Comparison of ENCODE assay signal across 19 mouse cellular contexts in genomic region chr6:17681810-17682209, GRCm38 (mm10). TPM values are rescaled to one million over a fixed set of nuclear protein-coding genes. Genes with fewer than 3 reads are reported as not detected.
DNase-seq lines count a peak whose midpoint lies in the region; ATAC-seq and TF ChIP-seq lines count a peak whose summit lies in the region.
"Had no signal": no experiment of that assay in that cellular context is flagged by ENCODE, and none has a peak within 500 bp of the region (broad histone marks: within the 10 kb centered on the region; RNA-seq: fewer than 3 reads in every experiment).

No protein-coding gene starts in this region.

- no peak overlapping the region for H3K4me3 ChIP-seq in intestine, embryonic 15.5 days (replicated peaks)
- no peak overlapping the region for H3K4me3 ChIP-seq in intestine, embryonic 16.5 days (ENCODE audit: low read length)
- H3K4me3 ChIP-seq in lung, embryonic 15.5 days: no peak overlapping the region
- no peak overlapping the region for H3K4me3 ChIP-seq in lung, postnatal 0 days (ENCODE audit: low read depth, low read length)
- peak overlapping the region; percentile 50 for H3K4me3 ChIP-seq in G1E (ENCODE audit: low read depth, low read length)
- H3K4me3 ChIP-seq: heart, embryonic 10.5 days; hindbrain, embryonic 12.5 days; neural tube, embryonic 12.5 days had no signal

- no peak for TF ChIP-seq CTCF in lung, postnatal 0 days (IDR thresholded peaks at IDR 0.05)
- no peak for TF ChIP-seq CTCF in G1E (IDR thresholded peaks at IDR 0.05; ENCODE audit: low read depth, low read length)

- WGBS in intestine, embryonic 15.5 days: 99% methylated on average over 8 of the region's 8 CpGs
- WGBS in intestine, embryonic 16.5 days: 96% methylated on average over 8 of the region's 8 CpGs
- WGBS in lung, embryonic 15.5 days: 95% methylated on average over 8 of the region's 8 CpGs
- 98% methylated on average over 8 of the region's 8 CpGs for WGBS in lung, postnatal 0 days

- no peak for DNase-seq in lung, postnatal 0 days (ENCODE audit: low spot score)
- no peak for DNase-seq in G1E (ENCODE audit: low spot score)
- no peak for DNase-seq in spleen, adult 18-20 months
- DNase-seq: adrenal gland, postnatal 14 days; cerebellum, adult 9-11 months; kidney, adult 8-10 months; lung, adult 18-20 months; lung, postnatal 36 days; right cerebral cortex, adult 18-20 months; thymus, postnatal 4 days had no signal

- H3K9ac ChIP-seq in intestine, embryonic 15.5 days: no peak overlapping the region
- no peak overlapping the region for H3K9ac ChIP-seq in intestine, embryonic 16.5 days (ENCODE audit: low read depth, low read length)
- H3K9ac ChIP-seq in lung, embryonic 15.5 days: no peak overlapping the region
- no peak overlapping the region for H3K9ac ChIP-seq in lung, postnatal 0 days (replicated peaks; ENCODE audit: low read depth)
- H3K9ac ChIP-seq: hindbrain, embryonic 12.5 days; neural tube, embryonic 12.5 days had no signal

- H3K9me3 ChIP-seq in intestine, embryonic 15.5 days: no peaks in the 10 kb centered on the region
- H3K9me3 ChIP-seq in intestine, embryonic 16.5 days (ENCODE audit: control insufficient read depth, low read length): no peaks in the 10 kb centered on the region
- H3K9me3 ChIP-seq in lung, embryonic 15.5 days: no peaks in the 10 kb centered on the region
- no peaks in the 10 kb centered on the region for H3K9me3 ChIP-seq in lung, postnatal 0 days (ENCODE audit: low read length)
- H3K9me3 ChIP-seq in G1E (replicated peaks): peaks cover 7% of the 10 kb centered on the region
- H3K9me3 ChIP-seq: hindbrain, embryonic 12.5 days had no signal

- H3K4me2 ChIP-seq in intestine, embryonic 15.5 days (replicated peaks): no peak overlapping the region
- no peak overlapping the region for H3K4me2 ChIP-seq in intestine, embryonic 16.5 days (ENCODE audit: low read depth, low read length)
- no peak overlapping the region for H3K4me2 ChIP-seq in lung, embryonic 15.5 days
- no peak overlapping the region for H3K4me2 ChIP-seq in lung, postnatal 0 days (replicated peaks; ENCODE audit: low read depth, low read length)
- H3K4me2 ChIP-seq: hindbrain, embryonic 12.5 days; neural tube, embryonic 12.5 days had no signal

- no peaks in the 10 kb centered on the region for H3K27me3 ChIP-seq in intestine, embryonic 15.5 days (replicated peaks)
- H3K27me3 ChIP-seq in intestine, embryonic 16.5 days (replicated peaks; ENCODE audit: control insufficient read depth, insufficient read depth, low read length): no peaks in the 10 kb centered on the region
- no peaks in the 10 kb centered on the region for H3K27me3 ChIP-seq in lung, embryonic 15.5 days
- H3K27me3 ChIP-seq in lung, postnatal 0 days (replicated peaks; ENCODE audit: insufficient read depth, low read length): no peaks in the 10 kb centered on the region
- H3K27me3 ChIP-seq in G1E (ENCODE audit: insufficient read depth, low read length): peaks cover 15% of the 10 kb centered on the region
- H3K27me3 ChIP-seq: hindbrain, embryonic 12.5 days; neural tube, embryonic 12.5 days; Patski had no signal

- H3K27ac ChIP-seq in intestine, embryonic 15.5 days: no peak overlapping the region
- no peak overlapping the region for H3K27ac ChIP-seq in intestine, embryonic 16.5 days (ENCODE audit: low read length)
- no peak overlapping the region for H3K27ac ChIP-seq in lung, embryonic 15.5 days
- no peak overlapping the region for H3K27ac ChIP-seq in lung, postnatal 0 days (ENCODE audit: low read length)
- H3K27ac ChIP-seq: heart, embryonic 10.5 days; hindbrain, embryonic 12.5 days; neural tube, embryonic 12.5 days had no signal

- H3K4me1 ChIP-seq in intestine, embryonic 15.5 days (replicated peaks): no peaks in the 10 kb centered on the region
- no peaks in the 10 kb centered on the region for H3K4me1 ChIP-seq in intestine, embryonic 16.5 days (ENCODE audit: control insufficient read depth, insufficient read depth, low read length)
- no peaks in the 10 kb centered on the region for H3K4me1 ChIP-seq in lung, embryonic 15.5 days
- H3K4me1 ChIP-seq in lung, postnatal 0 days (ENCODE audit: insufficient read depth, low read depth, low read length): no peaks in the 10 kb centered on the region
- peaks cover 14% of the 10 kb centered on the region for H3K4me1 ChIP-seq in G1E (ENCODE audit: insufficient read depth, low read depth, low read length)
- H3K4me1 ChIP-seq: hindbrain, embryonic 12.5 days; neural tube, embryonic 12.5 days had no signal

- 0 out of 2 replicates have a peak, but pooled peaks have one; percentile 15 for ATAC-seq in intestine, embryonic 15.5 days
- ATAC-seq in intestine, embryonic 16.5 days: no peak
- peak; percentile 35; the same call in 1 of the 2 replicates for ATAC-seq in lung, embryonic 15.5 days (ENCODE audit: borderline replicate concordance, extremely low read depth, low FRiP score, low TSS enrichment)
- ATAC-seq in lung, postnatal 0 days: no peak
- ATAC-seq in G1E (ENCODE audit: extremely low read depth, insufficient number of reproducible peaks, low FRiP score, poor library complexity, severe bottlenecking): no peak
- ATAC-seq in common myeloid progenitor, adult 5-6 weeks (replicated peaks; ENCODE audit: low read depth, poor library complexity, severe bottlenecking): peak; percentile 3; the same call in 1 of the 2 replicates
- ATAC-seq: activated CD4-positive, CD25-positive, alpha-beta regulatory T cell, adult 4 months; Patski had no signal

- H3K36me3 ChIP-seq in intestine, embryonic 15.5 days: no peaks in the 10 kb centered on the region
- H3K36me3 ChIP-seq in intestine, embryonic 16.5 days (ENCODE audit: control insufficient read depth, insufficient read depth, low read length): no peaks in the 10 kb centered on the region
- H3K36me3 ChIP-seq in lung, embryonic 15.5 days: no peaks in the 10 kb centered on the region
- no peaks in the 10 kb centered on the region for H3K36me3 ChIP-seq in lung, postnatal 0 days (ENCODE audit: insufficient read depth, low read length)
- no peaks in the 10 kb centered on the region for H3K36me3 ChIP-seq in G1E (replicated peaks)
- H3K36me3 ChIP-seq: heart, embryonic 10.5 days; hindbrain, embryonic 12.5 days; neural tube, embryonic 12.5 days had no signal

- no peak for TF ChIP-seq EP300 in lung, postnatal 0 days (IDR thresholded peaks at IDR 0.05)

RNA-seq across cellular contexts. Expression of gene St7, which starts 10.9 kb away (rescaled TPM):
- 23.7 and 26.0 TPM in 2 replicates for polyA plus RNA-seq in intestine, embryonic 15.5 days (2015; fragmentation: Nextera tagmentation; extraction: Ambion mirVana)
- 20.5 and 21.8 TPM in 2 replicates for polyA plus RNA-seq in intestine, embryonic 16.5 days (2015; fragmentation: Nextera tagmentation; extraction: Ambion mirVana)
- 44.0 and 45.6 TPM in 2 replicates for polyA plus RNA-seq in lung, embryonic 15.5 days (2015; fragmentation: Nextera tagmentation; extraction: Ambion mirVana)
- 23.7 and 24.5 TPM in 2 replicates for polyA plus RNA-seq in lung, postnatal 0 days (2015; fragmentation: Nextera tagmentation; extraction: Ambion mirVana)
- 155 TPM in 2 replicates for total RNA-seq in G1E (2014; fragmentation: Nextera tagmentation)
- 84.7 and 92.6 TPM in 2 replicates for total RNA-seq in G1E (2017)
- 4.7 and 4.9 TPM in 2 replicates for polyA plus RNA-seq in G1E (2012)
- total RNA-seq in common myeloid progenitor, adult 5-6 weeks (2017): 43.7 and 56.2 TPM in 2 replicates

RNA-seq across cellular contexts. Expression of gene Capza2, which starts 45.8 kb away (rescaled TPM):
- 223 and 245 TPM in 2 replicates for polyA plus RNA-seq in intestine, embryonic 15.5 days (2015; fragmentation: Nextera tagmentation; extraction: Ambion mirVana)
- 235 and 245 TPM in 2 replicates for polyA plus RNA-seq in intestine, embryonic 16.5 days (2015; fragmentation: Nextera tagmentation; extraction: Ambion mirVana)
- polyA plus RNA-seq in lung, embryonic 15.5 days (2015; fragmentation: Nextera tagmentation; extraction: Ambion mirVana): 230 and 238 TPM in 2 replicates
- polyA plus RNA-seq in lung, postnatal 0 days (2015; fragmentation: Nextera tagmentation; extraction: Ambion mirVana): 198 and 202 TPM in 2 replicates
- 193 and 196 TPM in 2 replicates for total RNA-seq in G1E (2014; fragmentation: Nextera tagmentation)
- total RNA-seq in G1E (2017): 290 and 302 TPM in 2 replicates
- polyA plus RNA-seq in G1E (2012): 13.9 and 18.7 TPM in 2 replicates
- 282 and 287 TPM in 2 replicates for total RNA-seq in common myeloid progenitor, adult 5-6 weeks (2017)

Comparison
In these comparisons a context has a peak if more than half of its experiments do, and no peak if none do; other contexts are left out.
1. ATAC-seq: peak in intestine, embryonic 15.5 days (single experiment), lung, embryonic 15.5 days (single experiment) and common myeloid progenitor, adult 5-6 weeks (single experiment); none in intestine, embryonic 16.5 days (single experiment), lung, postnatal 0 days (single experiment) and G1E (single experiment).
2. RNA of gene Capza2, which starts 45.8 kb away (polyA plus RNA-seq): 235 to 245 TPM in intestine, embryonic 16.5 days, 223 to 245 TPM in intestine, embryonic 15.5 days, 230 to 238 TPM in lung, embryonic 15.5 days and 198 to 202 TPM in lung, postnatal 0 days; 13.9 to 18.7 TPM in G1E; every median in the first group is over 10 times any median in the second.